Mouse (Mus musculus) adrenal gland, postnatal 25 days (tissue): ENCODE data around the gene Gm39566. TPM values are rescaled to one million over a fixed set of nuclear protein-coding genes. Genes with fewer than 3 reads are reported as not detected.

Experiments
- DNase-seq: peaks from one replicate; pipeline ENCODE4 v3.0.0; 2021; ENCODE audit warnings: mixed read lengths
- total RNA-seq: library from RNA; stranded (reverse); gene quantifications from 2 replicates; pipeline ENCODE4 v1.2.3, GENCODE M21; 2021

Gene Gm39566
- total RNA-seq, 1 experiment from 2014 or later: not detected

DNA sequence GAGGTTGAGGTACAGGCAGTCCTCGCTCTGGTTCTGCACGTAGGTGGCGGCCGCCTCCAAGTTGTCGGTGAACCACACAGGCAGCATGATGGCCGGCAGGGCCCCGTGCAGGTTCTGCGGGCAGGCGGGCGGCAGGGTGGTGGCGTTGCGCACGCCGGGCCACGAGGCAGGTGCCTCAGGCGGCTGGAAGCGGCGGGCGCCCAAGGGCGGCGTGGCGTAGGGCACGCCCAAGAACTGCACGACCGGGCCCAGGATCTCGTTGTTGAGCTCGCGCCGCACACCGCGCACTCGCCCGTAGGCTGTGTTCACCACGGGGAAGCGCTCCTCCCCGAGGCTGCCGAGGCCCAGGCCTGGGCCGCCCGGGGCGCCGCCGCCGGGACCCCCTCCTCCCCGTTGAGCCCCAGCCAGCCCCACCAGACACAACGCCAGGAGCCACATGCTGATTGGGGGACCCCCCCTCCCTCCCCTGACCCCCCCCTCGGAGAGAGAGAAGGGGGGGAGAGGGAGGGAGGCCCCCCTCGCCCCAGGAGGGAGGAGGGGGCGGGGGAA, 19.0 kb upstream of the Gm39566 start:
- DNase-seq: peak; percentile 45

DNA sequence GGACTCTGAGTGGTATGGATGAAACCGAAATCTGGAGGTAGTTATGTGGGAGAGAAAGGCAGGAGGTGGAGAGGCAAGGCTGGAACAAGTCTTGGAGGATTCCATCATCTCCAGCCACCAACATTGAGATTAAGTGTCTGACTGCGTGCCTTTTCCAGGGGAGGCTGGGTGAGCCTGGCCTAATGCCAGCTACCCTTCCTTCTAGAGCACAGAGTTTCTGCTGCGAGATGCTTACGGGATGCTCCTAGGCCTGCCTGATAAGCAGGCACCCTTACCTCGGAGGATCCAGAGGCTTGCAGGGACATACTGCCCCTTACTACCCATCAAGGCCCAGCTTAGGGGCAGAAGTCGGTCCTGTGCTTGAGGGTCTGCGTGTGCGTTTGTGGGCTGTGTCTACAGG, 18.5 kb upstream of the Gm39566 start:
- DNase-seq: no peak

DNA sequence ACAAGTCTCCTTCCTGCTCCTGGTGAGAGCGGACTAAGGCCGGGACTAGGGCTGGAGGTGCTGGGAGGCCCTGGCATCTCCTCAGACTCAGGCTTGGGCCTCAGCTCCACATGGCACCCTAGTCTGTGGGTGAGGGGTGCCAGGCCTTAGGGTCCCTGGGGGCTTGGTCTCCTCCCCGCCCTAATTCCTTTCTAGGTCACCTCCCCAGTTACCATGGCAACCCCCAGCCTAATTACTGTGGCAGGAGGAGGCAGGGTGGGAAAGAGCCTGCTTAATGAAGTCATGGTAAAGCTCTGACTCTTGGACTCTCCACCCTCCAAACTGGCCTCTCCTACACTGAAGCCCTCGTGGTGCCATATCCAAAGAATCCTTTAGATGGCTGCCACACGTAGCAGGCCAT, 13.7 kb upstream of the Gm39566 start:
- no peak for DNase-seq

DNA sequence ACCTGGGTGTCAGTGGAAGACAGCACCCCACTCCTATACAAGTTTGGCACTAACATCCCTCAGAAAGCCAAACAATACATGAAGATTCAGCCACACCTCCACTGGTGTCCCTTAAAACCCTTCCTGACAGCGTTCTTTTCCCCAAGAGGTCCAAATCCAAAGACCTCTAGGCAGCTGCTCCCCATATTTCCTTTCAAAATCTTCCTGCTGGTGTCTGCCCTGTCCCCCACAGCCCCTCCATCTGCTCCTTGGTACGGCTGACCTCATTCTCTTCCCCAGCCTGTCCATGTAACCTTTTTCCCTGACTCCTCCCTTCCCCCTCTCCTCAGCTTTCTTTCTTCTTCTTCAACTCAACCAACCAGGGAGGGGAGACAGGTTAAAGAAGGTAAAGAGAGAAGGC, 8.4 kb upstream of the Gm39566 start:
- DNase-seq: no peak

DNA sequence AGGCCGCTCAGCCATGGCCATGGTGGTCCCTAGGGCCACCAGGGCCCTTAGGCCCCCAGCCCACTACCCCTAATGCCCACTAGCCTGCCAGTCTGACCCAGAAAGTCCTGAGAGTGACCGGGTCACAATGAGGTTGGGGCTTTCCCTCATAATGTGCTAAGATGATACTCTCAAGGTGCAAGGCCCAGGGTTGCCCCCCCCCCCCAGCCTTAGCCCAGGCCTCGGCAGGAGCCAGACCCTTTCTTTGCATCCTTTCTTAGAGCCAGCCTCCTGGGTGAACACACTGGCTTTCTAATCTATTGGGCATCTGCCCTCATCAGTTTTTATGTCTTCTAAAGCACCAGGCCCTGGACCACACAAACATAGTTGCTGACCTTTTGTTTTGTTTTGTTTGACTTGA, 7.0 kb upstream of the Gm39566 start, which contains the start of gene Spem1:
Spem1 (minus strand) TSS at position 101 of the 400 bp plus-strand sequence.
- DNase-seq: no peak

DNA sequence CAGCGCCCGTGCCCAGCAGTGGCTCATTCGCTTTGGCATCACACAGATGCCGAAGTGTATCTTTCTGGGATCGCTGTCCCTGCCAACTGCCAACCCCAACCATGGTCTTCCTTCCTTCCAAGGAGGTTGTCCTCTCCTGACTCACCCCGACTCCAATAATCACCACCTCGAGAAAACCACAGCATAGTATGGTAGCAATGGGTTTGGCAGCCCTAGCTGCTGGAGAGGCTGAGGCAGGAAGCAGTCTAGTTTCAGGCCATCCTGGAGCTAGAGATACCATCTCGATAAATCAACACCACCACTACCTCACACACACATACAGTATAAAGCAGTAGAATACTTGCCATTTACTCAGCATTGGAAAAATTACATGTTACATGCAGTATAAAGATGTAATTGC, 3.8 kb upstream of the Gm39566 start:
- DNase-seq: no peak

DNA sequence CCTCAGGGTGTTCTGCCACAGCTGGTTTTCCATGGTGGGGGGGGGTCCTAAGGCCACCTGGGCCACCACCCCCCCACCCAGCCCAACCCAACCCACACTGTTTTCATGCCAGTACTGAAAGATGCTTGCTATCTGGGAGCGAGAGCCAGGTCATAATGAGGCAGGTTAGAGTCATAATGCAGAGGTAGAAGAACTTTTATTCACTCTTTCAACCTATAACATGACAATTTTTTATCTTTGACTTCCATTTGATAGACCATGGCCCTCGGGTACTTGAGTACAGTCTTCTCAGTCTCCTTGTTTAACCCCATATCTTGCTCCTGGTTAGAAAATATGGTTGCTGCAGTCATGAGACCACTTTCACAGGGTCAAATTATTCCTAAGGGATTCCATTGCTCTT, 3.3 kb upstream of the Gm39566 start, which contains the start of gene Spem2:
Spem2 (minus strand) TSS at position 101 of the 400 bp plus-strand sequence.
- no peak for DNase-seq

DNA sequence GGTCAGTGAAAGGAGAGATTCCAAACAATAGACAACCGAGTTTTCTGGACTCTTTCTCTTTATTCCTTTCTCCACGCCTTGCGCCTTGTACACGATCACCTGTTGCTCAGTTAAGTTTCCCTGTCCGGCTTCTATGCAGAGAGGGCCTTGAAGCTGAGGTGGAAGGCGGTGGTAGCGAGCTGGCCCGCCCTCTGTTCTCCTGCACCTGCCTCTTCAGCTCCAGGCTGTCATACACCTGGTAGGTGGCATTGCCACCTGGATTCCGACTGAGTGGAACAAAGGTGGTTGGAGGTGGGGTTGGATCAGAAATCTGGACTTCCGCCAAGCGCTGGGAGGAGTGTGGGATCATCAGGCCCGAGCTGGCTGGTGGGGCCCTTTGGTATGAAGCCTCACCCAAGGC, 1.4 kb upstream of the Gm39566 start:
- no peak for DNase-seq

DNA sequence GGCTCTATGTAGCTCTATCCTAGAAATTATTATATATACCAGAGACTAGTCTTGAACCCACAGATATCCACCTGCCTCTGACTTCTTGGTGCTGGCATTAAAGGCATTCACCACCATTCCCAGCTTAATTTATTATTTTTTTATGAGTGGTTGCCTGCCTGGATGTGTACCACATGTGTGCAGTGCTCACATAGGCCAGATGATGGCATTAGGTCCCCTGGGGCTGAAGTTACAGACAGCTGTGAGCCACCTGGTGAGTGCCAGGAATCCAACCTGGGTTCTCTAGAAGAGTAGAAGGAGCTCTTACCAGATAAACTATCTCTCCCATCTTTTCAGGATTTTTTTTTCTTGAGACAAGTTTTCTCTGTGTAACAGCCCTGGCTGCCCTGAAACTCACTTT, 4.8 kb downstream of the Gm39566 start:
- no peak for DNase-seq

DNA sequence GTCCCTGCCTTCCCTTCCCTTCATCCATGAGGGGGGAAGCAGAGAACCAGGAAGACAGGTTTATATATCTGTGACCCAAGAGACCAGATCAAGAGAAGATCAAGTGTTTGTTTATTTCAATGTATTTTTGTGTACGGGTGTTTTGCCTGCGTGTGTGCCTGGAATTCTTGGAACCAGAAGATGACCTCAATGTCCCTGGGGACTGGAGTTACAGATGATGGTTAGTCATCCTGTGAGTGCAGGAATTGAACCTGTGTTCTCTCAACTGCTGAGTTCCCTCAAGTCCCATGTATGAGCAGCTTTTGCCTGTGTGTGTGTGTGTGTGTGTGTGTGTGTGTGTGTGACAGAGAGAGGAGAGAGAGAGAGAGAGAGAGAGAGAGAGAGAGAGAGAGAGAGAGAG, 7.5 kb downstream of the Gm39566 start:
- DNase-seq: no peak

DNA sequence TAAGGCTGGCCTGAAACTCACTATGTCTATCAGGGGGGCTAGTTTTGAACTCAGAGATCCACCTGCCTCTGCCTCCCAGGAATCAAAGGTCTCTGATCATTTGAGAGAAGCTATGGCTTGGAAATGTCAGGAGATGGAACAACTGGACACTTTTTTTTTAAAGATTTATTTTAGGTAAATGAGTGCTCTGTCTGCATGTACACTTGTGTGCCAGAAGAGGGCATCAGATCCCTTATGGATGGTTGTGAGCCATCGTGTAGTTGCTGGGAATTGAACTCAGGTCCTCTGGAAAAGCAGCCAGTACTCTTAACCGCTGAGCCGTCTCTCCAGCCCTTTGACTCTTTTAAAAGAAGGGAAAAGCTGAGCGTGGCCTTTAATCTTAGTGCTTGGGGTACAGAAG, 8.7 kb downstream of the Gm39566 start:
- DNase-seq: no peak

DNA sequence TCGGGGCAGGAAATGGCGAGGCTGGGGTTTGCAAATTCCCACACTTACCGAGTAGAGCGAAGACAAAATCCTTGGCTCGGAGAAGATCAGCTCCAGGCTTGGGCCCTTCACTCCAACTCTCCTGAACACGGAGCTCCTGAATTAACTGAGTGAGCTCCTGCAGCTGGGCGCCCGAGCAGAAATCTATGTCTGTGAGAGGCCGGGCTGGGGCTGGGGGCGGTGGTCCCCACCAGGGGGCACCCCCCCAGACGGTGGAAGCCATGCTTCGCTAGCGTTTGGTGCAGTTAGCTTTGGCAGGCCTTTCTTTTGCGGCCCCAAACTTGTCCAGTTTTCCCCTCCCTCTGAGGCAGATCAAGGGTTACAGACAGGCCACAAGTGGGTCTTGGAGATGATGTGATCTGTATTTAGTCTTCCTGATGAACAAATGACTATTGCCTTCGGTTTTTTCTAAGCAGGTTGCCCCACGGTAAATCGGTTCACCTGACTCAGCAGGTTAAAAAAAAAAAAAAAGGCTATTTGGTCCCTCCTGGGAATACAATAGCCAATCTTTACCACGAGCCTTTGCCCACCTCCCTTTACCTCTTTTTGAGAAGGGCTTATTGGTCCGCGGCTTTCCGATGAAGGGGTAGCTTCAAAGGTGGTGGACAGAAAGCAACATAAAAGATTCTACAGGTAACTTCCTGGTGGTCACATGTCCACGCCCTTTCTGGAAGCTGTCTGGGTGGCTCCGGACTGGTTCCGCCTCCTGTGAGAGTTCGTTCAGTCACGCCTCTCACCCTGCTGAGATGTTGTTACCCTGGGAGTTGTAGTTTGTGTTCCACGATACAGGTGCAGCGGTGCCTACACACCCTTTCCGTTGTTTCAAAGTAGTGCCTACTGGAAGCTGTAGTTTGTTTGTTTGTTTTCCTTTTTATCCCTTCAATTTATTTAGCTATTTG, 9.9 kb downstream of the Gm39566 start, which contains the start of gene Tmem102:
Tmem102 (minus strand) TSS at position 653 of the 938 bp plus-strand sequence.
- DNase-seq: no peak

DNA sequence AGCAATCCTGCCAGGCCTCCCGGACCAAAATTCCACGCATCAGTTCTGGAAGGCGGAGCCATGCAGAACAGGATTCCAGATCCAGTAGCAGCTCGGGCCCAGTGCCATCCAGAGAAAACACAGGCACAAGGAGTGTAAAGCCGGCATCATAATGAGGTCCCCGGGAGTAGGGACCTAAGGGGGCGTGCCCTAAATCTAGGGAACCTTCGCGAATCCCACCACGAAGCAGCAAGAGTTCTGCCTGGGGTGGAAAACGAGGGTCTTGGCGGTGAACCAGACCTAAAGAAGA, 10.5 kb downstream of the Gm39566 start:
- no peak for DNase-seq

DNA sequence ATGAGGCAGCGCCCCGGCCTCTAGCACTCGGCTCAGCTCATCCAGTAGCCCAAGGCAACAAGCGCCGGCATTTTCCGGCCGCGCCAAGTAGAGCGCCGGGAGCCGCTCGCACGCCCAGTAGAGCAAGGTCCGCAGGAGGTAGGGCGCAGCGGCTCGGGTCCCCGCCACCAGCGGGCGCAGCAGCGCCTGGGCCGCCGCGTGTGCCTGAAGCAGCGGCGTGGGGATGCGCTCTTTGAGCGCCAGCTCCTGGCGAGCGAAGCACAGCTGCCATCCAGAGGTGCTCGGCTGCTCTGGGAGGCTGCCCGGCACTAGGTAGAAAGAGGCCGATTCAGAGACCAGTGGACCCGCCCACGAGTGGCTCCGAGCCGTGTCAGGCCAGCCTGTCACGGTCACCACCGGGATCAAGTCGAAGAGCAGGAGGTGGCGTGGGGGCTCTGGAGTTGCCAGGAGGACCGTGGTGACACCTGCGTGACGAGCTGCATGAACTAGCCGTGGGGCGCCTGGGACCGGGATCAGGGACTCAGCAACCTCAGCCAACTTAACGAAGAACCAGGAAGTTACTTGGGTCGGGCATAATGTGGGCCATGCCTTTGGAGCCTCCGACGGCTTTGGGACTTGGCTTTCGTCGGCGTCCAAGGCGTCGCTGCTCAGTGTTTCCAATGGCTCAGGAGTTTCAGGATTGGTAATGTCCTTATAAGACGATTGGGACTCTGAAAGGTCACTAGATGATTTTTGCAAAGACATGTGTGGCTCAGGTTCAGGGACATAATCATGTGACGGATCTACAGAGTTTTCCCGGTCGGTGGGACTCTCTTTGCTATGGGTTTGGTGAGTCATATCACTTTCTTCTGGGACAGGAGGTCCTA, 11.1 kb downstream of the Gm39566 start:
- peak; percentile 83 for DNase-seq

DNA sequence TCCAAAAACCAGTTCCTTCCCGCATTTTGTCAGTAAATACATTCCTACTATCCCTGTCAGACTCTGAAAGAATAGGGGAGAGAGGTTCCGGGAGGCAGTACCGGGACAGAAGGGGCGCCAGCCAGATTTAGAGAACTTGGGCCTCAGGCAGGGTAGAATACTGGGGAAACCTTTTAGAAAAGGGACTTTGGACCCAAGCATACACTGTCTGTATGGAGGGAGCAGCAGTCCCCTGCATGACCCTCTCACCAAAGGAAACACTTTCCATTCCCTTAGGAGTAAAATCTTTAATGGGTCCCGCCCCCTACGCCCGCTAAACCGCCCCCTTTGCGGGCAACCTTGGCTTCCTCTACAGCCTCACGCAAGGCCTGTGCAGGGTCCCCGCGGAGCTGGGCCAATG, 11.8 kb downstream of the Gm39566 start:
- no peak for DNase-seq

DNA sequence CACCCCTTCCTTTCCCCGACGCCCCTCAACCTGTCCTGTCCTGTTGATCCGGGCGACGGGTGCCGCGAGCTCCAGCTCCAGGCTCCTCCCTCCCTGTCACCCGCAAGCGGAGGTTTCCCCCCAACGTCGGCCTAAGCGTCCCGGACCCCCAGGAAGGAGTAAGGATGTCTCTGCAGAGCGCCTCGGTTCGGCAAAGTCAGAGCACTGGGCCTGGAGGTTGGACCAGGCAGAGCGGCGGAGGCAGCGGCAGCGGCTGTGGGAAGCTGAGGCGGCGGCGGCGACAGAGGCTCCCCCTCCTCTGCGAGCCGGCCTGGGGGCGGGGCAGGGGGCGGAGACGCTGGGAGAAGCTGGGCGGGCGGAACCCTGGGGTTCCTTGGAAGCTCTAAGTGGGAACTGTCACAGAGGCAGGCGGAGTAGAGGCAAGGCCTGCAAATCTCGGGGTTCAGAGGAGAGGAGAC, 12.4 kb downstream of the Gm39566 start:
- DNase-seq: peak; percentile 94

DNA sequence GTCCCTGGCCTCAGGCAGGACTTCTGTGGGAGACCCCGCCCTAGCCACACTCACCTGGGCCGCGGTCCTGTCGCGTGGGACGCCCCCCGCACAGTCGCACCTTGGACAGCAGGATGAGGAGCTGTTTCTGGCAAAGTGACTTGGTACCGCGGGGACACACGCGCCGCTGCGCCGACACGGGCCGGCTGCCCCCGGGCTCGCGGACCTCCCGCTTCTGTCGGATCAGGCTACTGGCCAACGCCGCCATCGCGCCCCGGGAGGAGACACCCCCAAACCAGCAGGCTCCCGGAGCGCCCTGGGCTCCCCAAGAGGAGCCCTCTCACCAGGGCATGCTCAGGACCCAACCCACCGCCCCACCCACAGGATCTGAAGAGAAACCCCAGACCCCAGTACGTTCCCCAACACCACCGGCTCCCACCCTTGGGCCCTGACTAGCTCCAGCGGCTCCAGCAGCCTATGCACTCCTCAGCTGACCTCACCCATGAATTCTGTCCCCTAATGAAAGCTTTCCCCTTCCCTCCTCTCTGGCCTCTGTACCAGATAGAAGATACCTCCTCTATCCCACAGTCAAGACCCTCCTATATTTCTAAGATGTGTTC, 13.6 kb downstream of the Gm39566 start, which contains the start of gene Fgf11:
Fgf11 (minus strand) TSS at position 479 of the 599 bp plus-strand sequence.
- no peak for DNase-seq

DNA sequence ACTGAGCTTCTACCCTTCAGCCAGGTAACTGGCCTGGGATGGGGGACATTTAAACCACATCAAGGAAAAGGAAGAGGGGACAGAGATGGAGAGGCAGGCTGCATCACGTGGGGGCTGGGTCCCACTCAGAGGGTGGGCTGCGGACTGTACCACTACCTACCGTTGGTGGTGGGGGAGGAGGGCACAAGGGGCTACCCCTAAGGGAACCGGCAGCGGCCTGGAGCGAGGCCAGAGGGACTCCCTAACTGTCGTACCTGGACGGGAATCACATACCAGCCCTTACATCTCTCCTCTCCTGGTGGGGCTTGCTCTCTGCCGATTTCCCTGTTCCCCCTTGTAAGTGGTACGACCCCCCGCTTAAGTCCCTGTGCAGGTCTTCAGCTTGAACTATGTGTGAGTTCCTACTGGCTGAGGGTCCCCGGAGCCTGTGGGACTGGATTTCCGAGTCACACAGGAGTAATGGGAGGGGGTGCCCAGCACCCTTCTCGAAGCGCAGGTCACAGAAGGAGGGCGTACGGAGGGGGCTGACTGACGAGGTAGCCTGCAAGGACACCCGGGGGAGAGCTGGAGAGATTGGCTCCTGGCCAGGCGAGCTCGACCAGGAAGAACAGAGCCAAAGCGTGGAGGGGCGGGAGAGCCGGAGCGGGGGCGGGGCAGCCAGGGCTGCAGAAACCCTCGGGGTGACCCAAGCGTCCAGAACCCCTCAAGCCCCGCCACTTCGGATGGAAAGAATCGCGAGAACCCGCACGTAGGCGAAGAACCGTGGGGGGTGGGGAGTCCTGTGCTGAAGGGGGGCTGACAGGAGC, 14.5 kb downstream of the Gm39566 start:
- peak; percentile 67 for DNase-seq

DNA sequence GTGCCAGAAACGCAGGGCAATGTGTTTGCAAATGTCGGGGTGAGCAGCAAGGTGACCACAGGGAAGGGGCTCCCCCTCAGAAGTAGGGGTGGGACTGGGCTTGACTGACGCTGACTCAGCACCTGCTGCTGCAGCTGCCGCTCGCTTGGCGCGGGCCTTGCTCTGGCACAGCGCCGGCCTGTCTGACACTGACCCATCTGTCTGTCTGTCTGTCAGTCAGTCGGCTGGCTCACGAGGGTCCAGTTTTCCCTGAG, 15.0 kb downstream of the Gm39566 start:
- peak; percentile 41 for DNase-seq

DNA sequence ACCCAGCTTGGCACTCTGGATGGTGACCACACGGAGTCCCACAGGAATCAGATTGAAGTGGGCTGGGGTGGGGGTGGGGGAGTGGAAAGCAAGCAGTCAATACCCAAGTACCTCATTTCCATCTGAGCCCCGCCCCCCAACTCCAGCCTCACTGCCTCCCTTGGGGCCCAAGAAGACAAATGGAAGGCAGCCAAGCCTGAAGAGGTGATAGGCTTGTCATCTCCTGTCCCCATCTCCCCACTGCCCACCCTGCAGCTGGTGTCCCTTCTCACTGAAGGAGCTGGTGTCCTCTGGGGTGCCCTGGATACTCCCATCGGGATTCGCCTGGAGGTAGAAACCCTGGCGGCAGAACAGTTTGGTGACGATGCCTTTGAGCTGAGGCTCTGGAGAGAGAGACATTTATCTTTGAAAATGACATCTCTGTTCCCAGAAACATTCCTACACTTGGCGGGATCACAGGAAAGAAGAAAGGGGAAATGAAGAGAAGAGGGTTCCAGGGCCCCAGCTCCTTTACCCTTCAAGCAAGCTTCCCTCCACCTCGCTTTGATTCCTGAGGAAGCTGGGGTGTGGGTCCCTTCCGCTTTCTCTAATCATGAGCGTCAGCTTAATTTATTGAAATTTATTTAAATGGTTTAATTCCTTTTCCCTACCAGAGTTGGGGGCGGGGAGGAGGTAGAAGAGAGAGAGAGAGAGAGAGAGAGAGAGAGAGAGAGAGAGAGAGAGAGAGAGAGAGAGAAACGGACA, 15.5 kb downstream of the Gm39566 start:
- DNase-seq: no peak

DNA sequence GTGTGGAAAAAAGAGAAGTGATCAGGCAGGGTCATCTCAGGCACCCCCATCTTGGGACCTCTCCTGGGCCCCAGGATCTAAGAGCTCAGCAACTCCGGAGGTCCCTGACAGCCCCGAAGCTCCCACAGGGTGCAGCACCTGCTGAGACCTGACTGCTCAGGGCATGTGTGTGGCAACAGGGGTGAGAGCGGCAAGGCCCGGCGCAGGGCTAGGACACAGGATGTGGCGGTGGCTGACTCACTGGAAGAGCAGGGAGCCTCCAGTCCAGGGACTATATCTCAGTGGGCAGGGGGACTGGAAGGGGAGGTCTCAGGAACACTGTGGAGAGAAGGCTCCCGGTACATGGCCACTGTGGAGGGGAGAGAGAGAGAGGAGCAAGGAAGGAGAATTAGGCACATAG, 17.2 kb downstream of the Gm39566 start:
- no peak for DNase-seq
